Mouse (Mus musculus) midbrain, embryonic 11.5 days (tissue): Measurements from ENCODE around the gene Clcnkb. TPM values are rescaled to one million over a fixed set of nuclear protein-coding genes. Genes with fewer than 3 reads are reported as not detected.

Experiments
- ATAC-seq: fragments of 200-750 bp; cut with Nextera tagmentation; 2 replicates; pipeline ENCODE4 v1.8.0; 2017; ENCODE audit warnings: moderate TSS enrichment, moderate library complexity; ENCODE audit not compliant: low FRiP score
- DNase-seq: peaks from one replicate; pipeline ENCODE4 v3.0.0; 2015; ENCODE audit warnings: low spot score; ENCODE audit errors: missing footprints
- H3K27ac ChIP-seq: fragments of 300-500 bp; sonication (generic); 2 replicates; pipeline ENCODE4 v1.5.1; 2014; ENCODE audit warnings: low read depth, low read length
- H3K27me3 ChIP-seq: fragments of 300-500 bp; sonication (generic); 2 replicates; pipeline ENCODE4 v1.6.1; 2014; ENCODE audit warnings: mild to moderate bottlenecking, low read length, moderate library complexity, mixed read lengths; ENCODE audit not compliant: control insufficient read depth, insufficient read depth
- H3K36me3 ChIP-seq: fragments of 300-500 bp; sonication (generic); 2 replicates; pipeline ENCODE4 v1.6.1; 2014; ENCODE audit warnings: mild to moderate bottlenecking, low read length, moderate library complexity, mixed read lengths; ENCODE audit not compliant: control insufficient read depth, insufficient read depth
- H3K4me1 ChIP-seq: fragments of 300-500 bp; sonication (generic); 2 replicates; pipeline ENCODE4 v1.6.1; 2014; ENCODE audit warnings: low read length; ENCODE audit not compliant: control insufficient read depth, insufficient read depth
- H3K4me2 ChIP-seq: fragments of 300-500 bp; sonication (generic); 2 replicates; pipeline ENCODE4 v1.6.1; 2014; ENCODE audit warnings: mild to moderate bottlenecking, moderate library complexity
- H3K4me3 ChIP-seq: fragments of 300-500 bp; sonication (generic); 2 replicates; pipeline ENCODE4 v1.5.1; 2014; ENCODE audit warnings: low read depth, low read length
- H3K9ac ChIP-seq: fragments of 300-500 bp; sonication (generic); 2 replicates; pipeline ENCODE4 v1.6.1; 2014; ENCODE audit warnings: low read length
- H3K9me3 ChIP-seq: fragments of 300-500 bp; sonication (generic); 2 replicates; pipeline ENCODE4 v1.6.1; 2016; ENCODE audit warnings: low read length; ENCODE audit not compliant: control insufficient read depth
- WGBS: fragments of 180-500 bp; shearing (Covaris S2); extraction: QIAGEN DNeasy Blood & Tissue Kit; methylation state at CpG from one replicate; pipeline ENCODE4 v1.1.7; 2014; 5-methylcytosine and 5-hydroxymethylcytosine counted together
- polyA plus RNA-seq: library from polyadenylated mRNA; unstranded; fragments of >200 nt; fragmentation: Nextera tagmentation; extraction: Ambion mirVana; gene quantifications from 2 replicates; pipeline ENCODE4 v1.2.1, GENCODE M21; 2014

Clcnkb gene
- polyA plus RNA-seq, 1 experiment from 2014 or later, result not detected

GRCm38 (mm10) chr4:141456193-141456938 is 40.6 kb upstream of the Clcnkb start:
- Histone ChIP-seq H3K27me3 (no peaks in the 10 kb centered on the region), H3K27ac (no peak overlapping the region), H3K4me1 (peaks cover 16% of the 10 kb centered on the region), H3K4me2 (no peak overlapping the region), H3K9me3 (no peaks in the 10 kb centered on the region), H3K9ac (no peak overlapping the region), H3K4me3 (no peak overlapping the region), H3K36me3 (no peaks in the 10 kb centered on the region; the same call in 1 of the 2 replicates)
- 94% methylated on average over 14 of the region's 14 CpGs for WGBS
- ATAC-seq (no peak), DNase-seq (peak; percentile 81)

GRCm38 (mm10) chr4:141455526-141455925 is 39.7 kb upstream of the Clcnkb start:
- Histone ChIP-seq H3K36me3 (no peaks in the 10 kb centered on the region), H3K9me3 (no peaks in the 10 kb centered on the region), H3K4me1 (peaks cover 12% of the 10 kb centered on the region), H3K4me2 (no peak overlapping the region), H3K27ac (no peak overlapping the region), H3K9ac (no peak overlapping the region), H3K4me3 (no peak overlapping the region), H3K27me3 (no peaks in the 10 kb centered on the region)
- 89% methylated on average over 4 of the region's 4 CpGs for WGBS
- ATAC-seq (no peak), DNase-seq (peak; percentile 35)

GRCm38 (mm10) chr4:141454581-141455350 is 39.0 kb upstream of the Clcnkb start:
- ATAC-seq (no peak), DNase-seq (peak; percentile 44)
- Histone ChIP-seq H3K27me3 (no peaks in the 10 kb centered on the region), H3K4me2 (no peak overlapping the region), H3K9ac (no peak overlapping the region), H3K27ac (no peak overlapping the region), H3K4me1 (peaks cover 10% of the 10 kb centered on the region), H3K9me3 (no peaks in the 10 kb centered on the region), H3K36me3 (no peaks in the 10 kb centered on the region), H3K4me3 (no peak overlapping the region)
- 83% methylated on average over 14 of the region's 14 CpGs for WGBS

DNA sequence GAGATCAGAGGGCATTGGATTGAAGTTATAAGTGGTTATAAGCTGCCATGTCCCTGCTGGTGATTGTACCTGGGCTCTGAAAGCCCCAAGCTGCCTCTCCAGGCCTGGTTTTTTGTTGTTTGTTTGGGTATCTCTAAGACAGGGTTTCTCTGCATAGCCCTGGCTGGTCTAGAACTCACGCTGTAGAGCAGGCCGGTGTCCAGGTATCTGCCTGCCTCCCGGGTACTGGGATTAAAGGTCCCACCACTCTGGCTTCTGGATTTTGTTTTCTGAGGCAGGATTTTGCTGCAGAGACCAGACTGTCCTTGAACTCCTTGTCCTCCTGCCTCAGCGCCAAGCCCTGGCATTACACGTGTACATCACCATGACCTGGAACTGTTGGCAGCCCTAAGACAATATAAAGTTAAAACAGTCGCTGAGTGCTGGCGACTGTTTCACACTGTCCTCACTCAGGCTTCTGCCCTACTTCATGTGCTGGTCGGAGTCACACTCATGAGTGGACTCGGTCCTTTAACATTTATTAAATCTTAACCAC is 36.2 kb upstream of the Clcnkb start:
- H3K4me1 ChIP-seq, result no peaks in the 10 kb centered on the region
- WGBS, result 93% methylated on average over 9 of the region's 9 CpGs
- no peak overlapping the region for H3K9ac ChIP-seq
- DNase-seq (no peak), ATAC-seq (no peak)
- no peak overlapping the region for H3K4me3 ChIP-seq
- H3K36me3 ChIP-seq, result peaks cover 8% of the 10 kb centered on the region
- H3K27ac ChIP-seq, result no peak overlapping the region
- H3K4me2 ChIP-seq, result no peak overlapping the region
- H3K9me3 ChIP-seq, result no peaks in the 10 kb centered on the region
- no peaks in the 10 kb centered on the region for H3K27me3 ChIP-seq

GRCm38 (mm10) chr4:141451251-141451650 is 35.4 kb upstream of the Clcnkb start:
- WGBS, result 90% methylated on average over 2 of the region's 2 CpGs

GRCm38 (mm10) chr4:141446211-141446610 is 30.4 kb upstream of the Clcnkb start:
- peaks cover 11% of the 10 kb centered on the region for H3K36me3 ChIP-seq
- no peak overlapping the region for H3K4me2 ChIP-seq
- H3K9ac ChIP-seq, result no peak overlapping the region
- no peak overlapping the region for H3K4me3 ChIP-seq
- WGBS, result 83% methylated on average over 7 of the region's 7 CpGs
- peaks cover 11% of the 10 kb centered on the region for H3K4me1 ChIP-seq
- H3K9me3 ChIP-seq, result no peaks in the 10 kb centered on the region
- DNase-seq (no peak), ATAC-seq (no peak)
- H3K27me3 ChIP-seq, result no peaks in the 10 kb centered on the region
- no peak overlapping the region for H3K27ac ChIP-seq

More at GRCm38 (mm10) chr4:141451251-141451650, 35.4 kb upstream of the Clcnkb start:
- DNase-seq (no peak), ATAC-seq (no peak)
- H3K9me3 ChIP-seq, result no peaks in the 10 kb centered on the region
- H3K9ac ChIP-seq, result no peak overlapping the region
- peaks cover 11% of the 10 kb centered on the region for H3K36me3 ChIP-seq
- H3K4me1 ChIP-seq, result no peaks in the 10 kb centered on the region
- H3K27ac ChIP-seq, result no peak overlapping the region
- H3K4me2 ChIP-seq, result no peak overlapping the region
- H3K27me3 ChIP-seq, result no peaks in the 10 kb centered on the region
- H3K4me3 ChIP-seq, result no peak overlapping the region

GRCm38 (mm10) chr4:141445328-141445720 is 29.5 kb upstream of the Clcnkb start:
- Histone ChIP-seq H3K9me3 (no peaks in the 10 kb centered on the region), H3K4me3 (peak overlapping the region; percentile 100), H3K4me2 (peak overlapping the region; percentile 85), H3K4me1 (peaks cover 11% of the 10 kb centered on the region), H3K27ac (no peak overlapping the region), H3K27me3 (no peaks in the 10 kb centered on the region), H3K36me3 (peaks cover 11% of the 10 kb centered on the region), H3K9ac (peak overlapping the region; percentile 98)
- ATAC-seq (no peak), DNase-seq (peak; percentile 91)
- 18% methylated on average over 14 of the region's 14 CpGs for WGBS

DNA sequence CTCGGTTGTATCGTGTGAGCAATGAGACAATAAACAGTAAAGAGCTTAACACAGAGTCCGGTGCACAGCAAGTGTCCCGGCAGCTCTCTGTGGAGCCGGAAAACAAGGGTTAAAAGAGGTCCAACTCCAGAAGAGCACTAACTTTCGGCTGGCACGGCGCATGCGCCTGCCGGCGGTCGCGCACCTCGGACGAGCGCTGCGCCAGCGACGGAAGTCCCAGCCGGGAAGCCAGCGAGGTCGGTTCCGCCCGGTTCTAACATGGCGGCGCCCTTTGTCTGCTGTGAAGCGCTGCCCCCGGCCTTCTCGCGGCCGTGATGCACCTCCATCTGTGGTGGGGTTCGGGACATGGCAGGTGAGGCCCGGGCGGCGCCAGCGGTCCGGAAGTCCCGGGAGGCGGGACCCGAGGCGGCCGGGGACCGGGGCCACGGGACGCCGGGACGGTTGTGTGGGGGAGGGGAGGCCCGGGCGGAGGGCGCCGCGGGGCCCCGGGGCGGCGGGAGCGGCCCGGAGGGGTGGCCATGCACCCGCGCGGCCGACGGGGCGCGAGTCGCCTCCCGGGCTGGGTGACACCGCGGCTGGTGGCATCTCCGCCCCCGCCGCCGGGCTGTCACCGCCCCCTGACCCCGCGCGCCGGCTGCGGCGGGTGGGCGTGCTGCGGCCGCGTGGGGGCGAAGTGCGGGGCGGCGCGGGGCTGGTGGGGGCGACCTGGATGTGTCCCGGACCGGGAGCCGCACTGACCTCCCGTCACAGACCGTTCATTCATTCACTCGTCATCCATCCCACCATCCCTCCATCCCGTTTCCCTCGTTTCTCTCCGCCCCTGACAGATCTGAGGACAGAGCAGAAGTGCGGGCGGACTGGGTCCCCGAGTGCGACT is 28.9 kb upstream of the Clcnkb start, which contains the start of gene Zbtb17:
Gene Zbtb17, plus strand, starts transcription at position 204 of the 877 bp plus-strand sequence.
- peak within 1 kb of the TSS; percentile 85 for H3K4me2 ChIP-seq
- H3K27ac ChIP-seq, result peak within 1 kb of the TSS; percentile 48; the same call in 1 of the 2 replicates
- no peaks in the 10 kb centered on the region for H3K9me3 ChIP-seq
- peak within 1 kb of the TSS; percentile 100 for H3K4me3 ChIP-seq
- DNase-seq (peak; percentile 100), ATAC-seq (peak; percentile 93)
- peak within 1 kb of the TSS; percentile 98 for H3K9ac ChIP-seq
- peaks cover 11% of the 10 kb centered on the region for H3K4me1 ChIP-seq
- WGBS, result under 1% methylated on average over 81 of the region's 102 CpGs
- peaks cover 11% of the 10 kb centered on the region for H3K36me3 ChIP-seq
- H3K27me3 ChIP-seq, result no peaks in the 10 kb centered on the region
